Mouse (Mus musculus): ENCODE measurements around the gene Gtpbp4. TPM values are rescaled to one million over a fixed set of nuclear protein-coding genes. Genes with fewer than 3 reads are reported as not detected.

Gtpbp4 gene
- polyA plus RNA-seq, 1 experiment = 27.0 TPM

DNA sequence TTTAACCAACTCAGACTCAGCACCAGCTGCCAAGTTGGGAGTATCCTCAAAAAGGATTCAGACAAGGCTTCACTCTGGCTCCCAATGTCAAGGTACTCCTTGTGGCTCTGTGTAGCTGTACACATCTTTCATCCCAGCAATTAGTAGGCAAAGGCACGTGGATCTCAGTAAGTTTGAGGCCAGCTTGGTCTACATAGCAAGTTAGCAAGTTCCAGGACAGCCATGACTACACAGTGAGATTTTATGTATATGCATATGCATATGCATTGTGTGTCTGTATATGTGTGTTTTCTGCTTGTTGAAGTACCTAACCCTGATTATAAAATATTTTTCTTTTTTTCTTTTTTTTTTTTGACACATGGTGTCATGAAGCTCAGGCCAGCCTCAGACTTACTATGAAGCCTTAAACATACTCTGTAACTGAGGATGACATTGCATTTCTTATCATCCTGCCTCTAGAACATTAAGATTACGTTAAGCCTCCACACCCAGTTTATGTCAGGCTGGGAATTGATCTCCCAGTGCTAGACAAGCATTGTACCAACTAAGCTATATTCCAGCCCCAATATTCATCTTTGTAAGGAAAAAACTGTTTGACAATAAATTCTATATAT is 23.2 kb upstream of the Gtpbp4 start:
- H3K27me3 ChIP-seq (ENCODE audit: control insufficient read depth, insufficient read depth, insufficient read length) = no peaks in the 10 kb centered on the region
- no peak for TF ChIP-seq MAX (IDR thresholded peaks at IDR 0.05; ENCODE audit: low read depth)
- no peak for TF ChIP-seq POLR2A (IDR thresholded peaks at IDR 0.05; ENCODE audit: insufficient read length, low read depth)
- TF ChIP-seq TCF12 (IDR thresholded peaks at IDR 0.05; ENCODE audit: insufficient read depth, poor library complexity, severe bottlenecking) = no peak
- TF ChIP-seq CEBPB (IDR thresholded peaks at IDR 0.05; ENCODE audit: insufficient read depth, poor library complexity, severe bottlenecking) = no peak
- no peak for TF ChIP-seq REST (IDR thresholded peaks at IDR 0.05; ENCODE audit: insufficient read depth, insufficient read length)
- no peak for TF ChIP-seq MYOG (IDR thresholded peaks at IDR 0.05; ENCODE audit: control insufficient read depth in 1 of 3, insufficient read depth in 1 of 3, insufficient read length in 2 of 3, low read depth in 2 of 3)
- TF ChIP-seq MYOD1 (IDR thresholded peaks at IDR 0.05; ENCODE audit: control insufficient read depth in 1 of 3, insufficient read length in 2 of 3, low read depth in 2 of 3) = no peak
- TF ChIP-seq USF1 (IDR thresholded peaks at IDR 0.05; ENCODE audit: low read depth) = no peak
- no peak for TF ChIP-seq SRF (IDR thresholded peaks at IDR 0.05; ENCODE audit: control insufficient read depth, insufficient read length, low read depth)
- no peak for TF ChIP-seq POLR2AphosphoS2 (IDR thresholded peaks at IDR 0.05; ENCODE audit: insufficient read length, low read depth)
- no peak for TF ChIP-seq TCF3 (IDR thresholded peaks at IDR 0.05; ENCODE audit: insufficient read length, low read depth)
- TF ChIP-seq E2F4 (IDR thresholded peaks at IDR 0.05; ENCODE audit: insufficient read depth) = no peak
- H3K4me3 ChIP-seq = no peak overlapping the region
- H3K79me2 ChIP-seq (ENCODE audit: control insufficient read depth, insufficient read depth) = no peaks in the 10 kb centered on the region
- no peak overlapping the region for H3ac ChIP-seq (ENCODE audit: control insufficient read depth, insufficient read length)
- H3K4me2 ChIP-seq (ENCODE audit: low read depth) = no peak overlapping the region
- no peaks in the 10 kb centered on the region for H3K36me3 ChIP-seq (ENCODE audit: control insufficient read depth, insufficient read depth)

GRCm38 (mm10) chr13:9017190-9017589 is 21.3 kb upstream of the Gtpbp4 start:
- Histone ChIP-seq H3ac (ENCODE audit: control insufficient read depth, insufficient read length) (no peak overlapping the region), H3K4me2 (ENCODE audit: low read depth) (peak overlapping the region; percentile 19), H3K36me3 (ENCODE audit: control insufficient read depth, insufficient read depth) (no peaks in the 10 kb centered on the region), H3K79me2 (ENCODE audit: control insufficient read depth, insufficient read depth) (no peaks in the 10 kb centered on the region), H3K27me3 (ENCODE audit: control insufficient read depth, insufficient read depth, insufficient read length) (no peaks in the 10 kb centered on the region), H3K4me3 (no peak overlapping the region)
- TF ChIP-seq MYOG (IDR thresholded peaks at IDR 0.05; ENCODE audit: control insufficient read depth in 1 of 3, insufficient read depth in 1 of 3, insufficient read length in 2 of 3, low read depth in 2 of 3) (peak in 1 of 3 experiments; percentile 18), CEBPB (IDR thresholded peaks at IDR 0.05; ENCODE audit: insufficient read depth, poor library complexity, severe bottlenecking) (0 out of 2 replicates have a peak, but pooled peaks have one; percentile 23), POLR2AphosphoS2 (IDR thresholded peaks at IDR 0.05; ENCODE audit: insufficient read length, low read depth) (no peak)

DNA sequence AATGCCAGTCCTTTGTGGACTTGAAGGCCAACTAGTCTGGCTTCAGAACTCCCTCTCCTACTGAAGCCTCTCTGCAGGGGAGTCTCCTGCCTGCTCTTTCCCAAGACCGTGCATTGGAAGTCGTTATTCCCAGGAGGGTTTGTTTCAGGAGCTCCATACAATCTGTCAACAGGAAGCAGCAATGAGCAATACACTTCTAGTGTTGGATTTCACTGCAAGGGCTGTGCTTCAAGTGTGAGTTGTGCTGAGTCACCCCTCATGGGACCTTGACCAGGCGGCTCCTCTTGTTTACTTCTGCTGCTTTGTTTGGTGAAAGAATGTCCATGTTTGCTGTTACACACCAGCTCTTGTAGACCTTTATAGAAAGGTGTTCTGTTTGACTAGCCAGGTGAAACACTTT is 18.5 kb upstream of the Gtpbp4 start:
- Histone ChIP-seq H3K4me3 (no peak overlapping the region), H3K4me2 (ENCODE audit: low read depth) (peak overlapping the region; percentile 67), H3ac (ENCODE audit: control insufficient read depth, insufficient read length) (no peak overlapping the region), H3K36me3 (ENCODE audit: control insufficient read depth, insufficient read depth) (no peaks in the 10 kb centered on the region), H3K27me3 (ENCODE audit: control insufficient read depth, insufficient read depth, insufficient read length) (no peaks in the 10 kb centered on the region), H3K79me2 (ENCODE audit: control insufficient read depth, insufficient read depth) (no peaks in the 10 kb centered on the region)
- TF ChIP-seq TCF12 (IDR thresholded peaks at IDR 0.05; ENCODE audit: insufficient read depth, poor library complexity, severe bottlenecking) (no peak), POLR2A (IDR thresholded peaks at IDR 0.05; ENCODE audit: insufficient read length, low read depth) (no peak), MYOD1 (IDR thresholded peaks at IDR 0.05; ENCODE audit: control insufficient read depth in 1 of 3, insufficient read length in 2 of 3, low read depth in 2 of 3) (peak in 1 of 3 experiments; percentile 3), CEBPB (IDR thresholded peaks at IDR 0.05; ENCODE audit: insufficient read depth, poor library complexity, severe bottlenecking) (peak; percentile 51; the same call in 1 of the 2 replicates), MAX (IDR thresholded peaks at IDR 0.05; ENCODE audit: low read depth) (peak; percentile 42)

DNA sequence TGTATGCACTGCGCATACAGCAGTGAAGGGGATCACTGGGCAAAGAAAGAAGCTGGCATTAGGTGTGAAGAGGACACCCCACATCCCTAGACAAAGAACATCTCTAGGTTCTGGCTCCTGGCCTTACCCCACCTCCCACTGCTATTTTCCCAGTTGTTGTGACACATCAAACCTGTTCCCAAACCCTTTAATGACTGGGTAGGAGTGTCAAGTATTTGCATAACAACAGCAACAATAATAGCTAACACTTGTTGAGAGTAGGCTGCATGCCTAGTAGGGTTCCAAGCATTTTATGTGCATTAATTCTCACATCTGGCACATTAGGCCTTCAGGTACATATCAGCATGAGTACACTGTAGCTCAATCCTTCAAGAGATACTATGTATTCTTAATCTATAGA is 17.6 kb upstream of the Gtpbp4 start:
- Histone ChIP-seq H3K4me2 (ENCODE audit: low read depth) (peak overlapping the region; percentile 67), H3K27me3 (ENCODE audit: control insufficient read depth, insufficient read depth, insufficient read length) (no peaks in the 10 kb centered on the region), H3K36me3 (ENCODE audit: control insufficient read depth, insufficient read depth) (no peaks in the 10 kb centered on the region), H3K79me2 (ENCODE audit: control insufficient read depth, insufficient read depth) (no peaks in the 10 kb centered on the region), H3K4me3 (no peak overlapping the region), H3ac (ENCODE audit: control insufficient read depth, insufficient read length) (no peak overlapping the region)
- TF ChIP-seq MYOD1 (IDR thresholded peaks at IDR 0.05; ENCODE audit: control insufficient read depth in 1 of 3, insufficient read length in 2 of 3, low read depth in 2 of 3) = peak in 1 of 3 experiments; percentile 60
- no peak for TF ChIP-seq REST (IDR thresholded peaks at IDR 0.05; ENCODE audit: insufficient read depth, insufficient read length)

- no peak overlapping the region for H3K4me3 ChIP-seq
- TF ChIP-seq TCF12 (IDR thresholded peaks at IDR 0.05; ENCODE audit: insufficient read depth, poor library complexity, severe bottlenecking) (no peak), CEBPB (IDR thresholded peaks at IDR 0.05; ENCODE audit: insufficient read depth, poor library complexity, severe bottlenecking) (no peak), MYOD1 (IDR thresholded peaks at IDR 0.05; ENCODE audit: control insufficient read depth in 1 of 3, insufficient read length in 2 of 3, low read depth in 2 of 3) (no peak), POLR2AphosphoS2 (IDR thresholded peaks at IDR 0.05; ENCODE audit: insufficient read length, low read depth) (no peak), E2F4 (IDR thresholded peaks at IDR 0.05; ENCODE audit: insufficient read depth) (no peak), REST (IDR thresholded peaks at IDR 0.05; ENCODE audit: insufficient read depth, insufficient read length) (no peak), MYOG (IDR thresholded peaks at IDR 0.05; ENCODE audit: control insufficient read depth in 1 of 3, insufficient read depth in 1 of 3, insufficient read length in 2 of 3, low read depth in 2 of 3) (no peak), MAX (IDR thresholded peaks at IDR 0.05; ENCODE audit: low read depth) (no peak), SRF (IDR thresholded peaks at IDR 0.05; ENCODE audit: control insufficient read depth, insufficient read length, low read depth) (no peak), TCF3 (IDR thresholded peaks at IDR 0.05; ENCODE audit: insufficient read length, low read depth) (no peak), POLR2A (IDR thresholded peaks at IDR 0.05; ENCODE audit: insufficient read length, low read depth) (no peak), USF1 (IDR thresholded peaks at IDR 0.05; ENCODE audit: low read depth) (no peak)
- H3K4me2 ChIP-seq (ENCODE audit: low read depth) = no peak overlapping the region
- H3K36me3 ChIP-seq (ENCODE audit: control insufficient read depth, insufficient read depth) = no peaks in the 10 kb centered on the region
- no peak overlapping the region for H3ac ChIP-seq (ENCODE audit: control insufficient read depth, insufficient read length)
- H3K27me3 ChIP-seq (ENCODE audit: control insufficient read depth, insufficient read depth, insufficient read length) = no peaks in the 10 kb centered on the region
- H3K79me2 ChIP-seq (ENCODE audit: control insufficient read depth, insufficient read depth) = no peaks in the 10 kb centered on the region
Observed at GRCm38 (mm10) chr13:9011596-9012350, 15.9 kb upstream of the Gtpbp4 start.
